Mouse (Mus musculus) retina, embryonic 14.5 days (tissue): ENCODE results near the gene Lsamp.
A peak's percentile ranks its signal among the peaks of the same experiment; 100 is the strongest.

Experiments used
- DNase-seq: peaks from one replicate; pipeline ENCODE4 v3.0.0-alpha.2; 2015; ENCODE audit warnings: low spot score

Gene Lsamp

DNA sequence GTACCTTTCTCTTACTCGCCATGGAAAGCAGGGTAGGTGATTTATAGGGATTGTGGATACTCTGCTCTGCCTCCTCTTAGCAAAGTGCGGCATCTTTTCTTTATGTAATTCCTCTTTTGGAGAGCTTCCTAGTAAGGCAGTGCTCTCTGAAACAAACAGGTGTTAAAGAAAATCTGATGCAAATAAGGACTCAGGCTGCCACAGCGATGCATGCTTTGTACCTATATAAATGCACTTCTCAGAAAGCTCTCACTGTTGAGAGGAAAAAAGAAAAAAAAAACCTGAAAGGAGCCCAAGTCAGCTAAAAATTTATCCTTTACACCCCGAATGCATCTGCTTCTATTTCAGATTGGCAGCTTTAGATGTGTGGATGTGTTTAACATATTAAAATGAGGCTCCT is 2095.4 kb downstream of the Lsamp start:
- DNase-seq, result no peak

GRCm38 (mm10) chr16:42081611-42082010 is 2097.4 kb downstream of the Lsamp start:
- no peak for DNase-seq

GRCm38 (mm10) chr16:42097510-42097909 is 2113.3 kb downstream of the Lsamp start:
- DNase-seq, result no peak

GRCm38 (mm10) chr16:42102186-42102585 is 2118.0 kb downstream of the Lsamp start:
- no peak for DNase-seq

- no peak for DNase-seq
Observed at GRCm38 (mm10) chr16:42102635-42103034, 2118.5 kb downstream of the Lsamp start.

- no peak for DNase-seq
Observed at GRCm38 (mm10) chr16:42112251-42112650, 2128.1 kb downstream of the Lsamp start.

DNA sequence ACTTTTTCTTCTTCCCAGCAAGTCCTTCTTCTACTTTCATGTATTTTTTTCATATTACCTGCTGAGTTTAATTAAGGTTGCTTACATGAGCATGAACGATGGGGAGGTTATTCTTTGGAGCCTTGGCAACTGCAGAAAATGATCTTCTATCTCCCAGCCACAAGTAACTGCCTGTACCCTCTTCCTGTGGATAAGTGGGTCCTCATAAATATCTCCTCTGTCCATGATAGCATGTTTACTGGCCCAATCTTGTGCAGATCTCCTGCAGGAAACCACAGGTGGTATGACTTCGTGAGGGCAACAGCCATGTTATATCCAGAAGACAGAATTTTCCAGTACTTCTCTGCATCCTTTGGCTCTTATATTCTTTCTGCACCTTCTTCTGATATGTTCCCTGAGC is 2129.1 kb downstream of the Lsamp start:
- DNase-seq, result no peak

DNA sequence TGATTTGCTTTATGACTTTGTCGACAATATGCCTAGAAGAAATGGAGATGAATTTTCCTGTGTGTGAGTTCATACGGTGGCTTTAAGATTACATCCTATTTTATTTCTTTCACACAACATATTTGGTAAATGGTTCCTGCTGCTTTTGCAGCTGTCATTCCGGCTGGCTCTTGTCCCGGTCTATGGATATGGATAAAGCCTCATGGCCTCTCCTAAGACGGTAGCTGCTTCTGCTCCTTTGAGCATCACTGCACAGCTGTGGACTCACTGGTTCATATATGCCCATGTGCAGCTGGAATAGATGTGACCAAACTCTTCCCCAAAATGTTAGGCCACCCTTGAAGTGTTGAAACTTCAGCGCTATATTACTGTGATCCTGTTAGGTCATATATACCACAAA is 2137.6 kb downstream of the Lsamp start:
- no peak for DNase-seq

DNA sequence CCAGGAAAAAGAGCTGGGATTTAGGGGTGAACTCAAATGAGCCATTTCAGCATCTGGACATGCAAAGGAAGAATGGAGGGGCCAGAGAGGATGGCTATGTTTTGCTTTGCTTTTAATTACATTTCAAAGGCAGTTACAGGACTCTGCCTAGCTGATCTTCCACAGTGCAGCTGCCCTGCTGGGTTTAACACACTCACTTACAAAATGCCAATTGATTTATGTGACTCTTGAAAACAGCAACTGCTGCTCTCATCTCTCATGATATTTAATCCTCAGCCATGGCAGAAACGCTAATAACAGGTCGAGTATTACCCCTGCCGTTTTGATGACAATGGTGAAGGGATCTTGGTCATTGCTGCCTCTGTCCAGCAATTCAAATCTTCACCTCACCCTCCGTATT is 2139.7 kb downstream of the Lsamp start:
- DNase-seq, result no peak

DNA sequence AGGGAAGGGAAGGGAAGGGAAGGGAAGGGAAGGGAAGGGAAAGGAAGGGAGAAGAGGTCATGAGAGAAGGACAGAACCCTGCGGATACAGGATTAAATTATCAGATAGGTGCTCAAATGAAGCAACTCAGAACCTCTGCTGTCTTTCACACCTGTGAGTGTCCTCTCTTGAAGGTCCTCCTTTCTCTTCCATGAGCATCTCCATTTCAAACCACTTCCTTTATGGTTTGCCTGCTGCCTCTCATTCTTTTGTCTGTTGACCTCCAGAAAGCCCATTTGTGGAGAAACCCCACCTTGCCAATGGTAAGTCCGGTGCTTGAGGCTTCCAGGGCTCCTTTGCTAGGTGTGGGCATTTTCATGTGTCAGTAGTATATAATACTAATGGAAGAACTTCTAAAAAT is 2141.9 kb downstream of the Lsamp start:
- no peak for DNase-seq

DNA sequence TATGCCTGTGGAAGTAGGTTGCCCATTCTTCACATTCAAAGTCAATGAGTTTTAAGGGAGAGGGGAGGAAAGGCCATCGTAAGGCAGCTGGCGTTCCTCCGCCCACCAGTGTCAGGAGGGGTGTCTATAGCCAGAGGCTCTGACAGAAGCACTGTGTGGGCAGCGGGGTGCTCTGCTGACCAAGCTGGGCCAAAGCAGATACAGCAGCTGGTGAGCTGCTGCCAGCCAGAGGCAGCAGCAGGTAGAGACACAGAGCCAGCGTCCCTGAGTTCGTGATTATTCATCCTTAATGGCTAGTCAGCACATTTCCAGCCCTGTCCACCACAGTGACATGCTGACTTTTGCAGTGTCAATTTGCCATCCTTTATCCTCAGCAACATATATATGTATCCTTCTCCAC is 2163.0 kb downstream of the Lsamp start:
- no peak for DNase-seq

DNA sequence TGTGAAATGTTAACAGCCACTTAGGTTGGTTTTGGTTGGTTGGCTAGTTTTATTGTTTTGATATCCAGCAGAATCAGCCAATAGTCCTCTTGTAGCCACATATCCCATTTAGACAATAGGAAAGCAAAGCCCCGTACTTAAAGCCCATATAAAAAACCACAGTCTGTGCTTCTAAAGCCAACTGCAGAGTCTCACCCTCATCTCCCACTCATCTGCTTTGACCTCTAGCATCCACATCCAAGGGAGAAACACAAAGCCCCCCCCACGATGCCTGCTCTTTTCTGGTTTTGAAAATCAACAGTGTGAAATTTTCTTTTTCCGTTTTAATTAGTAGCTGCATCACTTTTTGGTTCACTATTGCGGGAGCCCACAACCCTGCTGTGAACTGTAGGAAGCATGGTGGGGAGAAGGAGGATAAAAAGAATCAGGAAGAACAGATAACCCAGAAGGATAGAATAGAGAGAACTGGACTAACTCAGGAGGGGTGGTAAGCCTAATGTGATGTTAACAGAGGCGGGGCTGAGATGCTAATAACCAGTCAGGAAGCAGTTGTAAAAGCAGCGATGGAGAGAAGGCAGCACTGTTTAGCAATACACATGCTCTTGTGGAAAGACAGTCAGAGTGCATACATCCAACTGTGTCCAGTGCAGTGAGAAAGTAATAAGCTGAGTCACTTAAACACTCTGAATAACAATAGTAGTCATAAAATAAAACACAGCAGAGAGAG is 2165.2 kb downstream of the Lsamp start:
- DNase-seq, result no peak

- DNase-seq, result peak; percentile 29
Observed at GRCm38 (mm10) chr16:42152640-42153039, 2168.5 kb downstream of the Lsamp start.

- DNase-seq, result no peak
Observed at GRCm38 (mm10) chr16:42157816-42158215, 2173.7 kb downstream of the Lsamp start.

- peak; percentile 95 for DNase-seq
Observed at GRCm38 (mm10) chr16:42164941-42165340, 2180.8 kb downstream of the Lsamp start.

DNA sequence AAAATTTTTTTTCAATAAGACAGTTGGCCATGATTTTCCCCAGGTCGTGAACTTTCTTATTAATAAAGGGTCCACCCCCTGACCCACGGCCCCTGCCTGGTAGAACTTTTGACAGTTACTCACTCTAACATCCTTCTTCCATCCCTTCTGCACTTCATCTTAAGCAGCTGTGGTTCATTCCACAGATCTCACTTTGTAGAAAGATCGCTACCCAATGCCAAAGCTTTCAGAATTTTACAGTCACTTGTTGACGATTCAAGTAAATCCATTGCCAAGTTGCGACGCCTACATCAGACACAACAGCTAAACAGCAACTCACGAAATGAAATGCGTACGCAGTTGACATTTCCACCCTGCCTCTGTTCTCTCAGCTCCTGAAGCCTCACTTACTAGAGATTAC is 2184.1 kb downstream of the Lsamp start:
- DNase-seq, result no peak

DNA sequence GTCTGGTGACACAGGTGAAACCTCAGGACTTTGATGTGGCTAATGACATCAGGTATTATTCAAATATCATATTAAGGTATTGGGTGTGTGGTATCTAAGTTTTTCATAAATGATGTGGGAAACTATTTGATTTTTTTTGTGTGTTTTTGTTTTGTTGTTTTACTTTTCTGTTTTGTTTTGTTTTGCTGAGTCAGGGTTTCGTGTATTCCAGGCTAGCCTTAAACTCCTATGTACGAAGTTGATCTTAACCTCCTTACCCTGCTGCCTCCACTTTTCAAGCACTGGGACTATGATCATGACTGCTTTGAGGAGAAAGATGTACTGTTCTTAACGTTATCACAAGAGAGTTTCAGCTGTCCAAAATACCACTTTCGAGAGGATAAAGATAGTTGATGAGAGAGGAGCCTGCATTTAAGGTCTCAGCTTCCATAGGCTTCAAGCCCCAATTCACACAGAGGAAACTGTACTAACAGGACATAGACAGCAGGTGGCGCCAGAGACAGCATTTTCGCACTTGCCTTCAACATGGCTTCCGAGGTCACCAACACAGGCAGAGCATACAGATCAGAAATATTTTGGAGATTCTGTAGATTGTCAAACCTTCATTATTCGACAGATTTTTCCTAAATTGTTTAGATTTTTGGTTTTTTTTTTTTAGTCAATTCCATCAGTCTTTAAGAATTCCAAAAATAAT is 2185.4 kb downstream of the Lsamp start:
- DNase-seq, result peak; percentile 92

DNA sequence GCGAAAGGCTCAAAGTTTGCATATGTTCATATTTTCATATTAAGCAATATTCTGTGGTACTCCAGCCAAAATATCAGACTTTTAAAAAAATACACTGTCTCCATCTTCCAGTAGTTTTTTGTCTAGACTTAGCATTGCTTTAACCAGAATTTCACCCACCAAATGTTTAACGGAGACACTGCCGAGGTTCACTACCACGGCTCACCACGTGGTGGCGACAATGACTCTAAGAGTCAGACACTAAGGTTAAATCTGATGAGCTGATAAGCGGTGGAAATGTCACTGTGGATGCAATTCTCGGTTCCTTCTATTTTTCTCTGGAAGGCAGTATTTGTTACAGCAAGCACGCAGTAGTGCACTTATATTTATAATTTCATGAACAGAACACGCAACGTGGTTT is 2188.3 kb downstream of the Lsamp start:
- DNase-seq, result peak; percentile 88

DNA sequence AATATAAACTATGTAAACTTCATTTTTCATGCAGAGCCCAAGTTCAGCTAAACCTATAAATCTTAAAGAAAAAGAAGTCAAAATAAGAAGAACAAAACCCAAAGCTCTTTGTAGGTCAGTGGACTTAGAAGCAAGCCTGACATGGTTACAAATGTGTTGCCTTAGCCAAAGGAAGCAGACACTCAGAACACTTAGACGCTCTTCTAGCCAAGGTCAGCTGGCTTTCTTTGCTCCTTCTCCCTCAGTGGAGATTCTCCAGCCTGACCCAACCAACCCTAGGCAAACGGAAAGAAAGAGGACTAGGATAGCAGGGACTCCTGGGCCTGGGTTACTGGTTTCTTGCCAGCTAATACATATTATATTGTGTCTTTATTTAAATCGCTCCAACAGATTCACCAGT is 2194.7 kb downstream of the Lsamp start:
- no peak for DNase-seq

GRCm38 (mm10) chr16:42180025-42180424 is 2195.9 kb downstream of the Lsamp start:
- DNase-seq, result no peak

GRCm38 (mm10) chr16:42180473-42180872 is 2196.3 kb downstream of the Lsamp start:
- DNase-seq, result no peak

DNA sequence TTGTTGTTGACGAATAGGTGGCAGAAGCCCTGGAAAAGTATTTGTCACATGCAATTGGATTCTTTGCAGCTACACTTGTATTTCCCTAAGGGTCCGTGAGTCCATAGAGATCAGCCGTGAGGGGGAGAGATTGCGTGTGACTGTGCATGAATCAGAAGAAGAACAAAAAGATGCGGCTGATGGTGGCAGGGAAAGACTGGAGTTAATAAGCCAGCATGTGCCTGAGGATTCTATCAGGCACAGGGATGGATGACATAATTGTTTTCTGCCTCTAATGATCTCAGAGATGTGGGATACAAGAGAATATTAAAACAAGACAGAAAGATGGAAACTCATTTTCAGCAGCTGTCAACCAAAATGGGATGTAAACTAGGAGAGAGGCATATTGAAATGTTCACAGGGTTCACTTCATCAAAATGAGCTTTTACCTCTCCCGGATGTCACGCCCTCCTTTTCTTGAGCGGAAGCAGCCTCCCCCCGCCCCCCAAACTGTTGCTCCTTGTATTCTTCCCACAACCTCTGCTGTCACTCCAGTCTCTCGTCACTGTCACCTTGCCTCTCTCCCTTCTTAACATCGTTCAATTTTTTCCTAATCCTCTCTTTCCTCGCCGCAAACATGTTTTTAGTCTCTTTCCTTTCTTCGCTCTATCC is 2205.4 kb downstream of the Lsamp start:
- peak; percentile 64 for DNase-seq
